Mouse (Mus musculus) MEL-GATA-1-ER (cell line): Measurements from ENCODE around the gene Cdc6.
"Not testable (repeated sequence)": the region's sequence is repeated elsewhere in the genome, so short reads cannot be mapped to it uniquely, and the experiment has no call there.

Experiments
- DNase-seq: peaks from one replicate; pipeline ENCODE4 v3.0.0-alpha.2; 2012; ENCODE audit warnings: low read depth; ENCODE audit errors: extremely low read depth

Cdc6 gene

DNA sequence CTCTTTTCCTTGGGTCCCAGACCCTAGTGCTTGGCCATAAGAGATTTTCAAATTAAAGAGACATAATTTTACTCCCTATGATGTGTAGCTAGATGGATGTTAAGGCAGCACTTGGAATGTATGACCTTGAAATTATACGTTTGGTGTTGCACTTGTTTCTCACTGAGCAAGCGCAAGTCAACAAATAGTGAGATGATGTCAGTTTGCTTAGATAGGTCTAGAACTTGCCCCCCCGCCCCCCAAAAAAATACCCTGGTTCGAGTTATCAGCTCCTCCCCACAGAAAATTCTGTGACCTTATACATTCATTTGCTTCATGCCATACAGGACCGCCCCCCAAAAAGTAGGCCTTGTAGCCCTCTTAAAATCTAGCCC, 551 bp upstream of the Cdc6 start:
- no peak for DNase-seq

- peak; percentile 42 for DNase-seq
Observed at GRCm38 (mm10) chr11:98909654-98910053, 2.1 kb downstream of the Cdc6 start.

DNA sequence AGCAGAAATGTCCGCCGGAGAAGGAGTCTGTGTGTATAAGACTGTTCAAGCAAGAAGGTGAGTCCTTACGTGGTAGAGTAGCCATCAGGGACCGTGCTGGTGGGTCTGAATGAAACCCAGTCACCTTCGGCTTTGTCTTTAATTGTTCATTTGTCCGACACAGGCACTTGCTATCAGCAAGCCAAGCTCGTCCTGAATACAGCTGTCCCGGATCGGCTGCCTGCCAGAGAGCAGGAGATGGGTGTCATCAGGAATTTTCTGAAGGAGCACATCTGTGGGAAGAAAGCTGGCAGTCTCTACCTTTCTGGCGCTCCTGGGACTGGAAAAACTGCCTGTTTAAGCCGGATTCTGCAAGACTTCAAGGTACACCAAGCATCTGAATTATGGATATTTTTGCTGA, 2.8 kb downstream of the Cdc6 start:
- DNase-seq, result no peak

- peak; percentile 74 for DNase-seq
Observed at GRCm38 (mm10) chr11:98911498-98911897, 3.9 kb downstream of the Cdc6 start.

- no peak for DNase-seq
Observed at GRCm38 (mm10) chr11:98914196-98914595, 6.6 kb downstream of the Cdc6 start.

- not testable (repeated sequence) for DNase-seq
Observed at GRCm38 (mm10) chr11:98916376-98916775, 8.8 kb downstream of the Cdc6 start.

DNA sequence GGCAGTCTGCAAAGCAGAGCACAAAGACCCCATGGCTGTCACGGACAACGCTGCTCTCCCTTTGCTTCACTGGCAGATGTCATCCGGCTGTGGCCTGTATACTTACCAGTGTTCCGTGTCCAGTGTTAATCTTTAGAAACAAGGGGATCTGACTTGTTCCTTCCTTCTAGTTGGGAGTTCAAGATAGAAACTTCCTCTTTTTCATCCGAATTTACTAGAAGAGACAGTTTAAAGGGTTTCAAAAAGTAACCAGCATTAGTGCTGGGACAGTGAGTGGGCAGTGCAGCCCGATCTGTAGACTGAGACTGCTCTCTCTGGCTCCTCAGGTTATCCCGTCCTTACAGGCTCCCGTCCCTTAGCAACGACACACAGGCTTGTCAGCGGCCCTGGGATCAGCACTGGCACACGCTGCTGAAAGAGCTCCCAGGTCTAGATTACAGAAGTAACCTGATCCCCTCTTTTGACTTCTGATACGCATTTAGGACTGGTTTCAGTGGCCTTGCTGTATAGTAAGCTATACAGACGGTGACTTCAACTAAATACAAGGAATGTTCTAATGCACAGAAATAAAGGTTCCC, 9.9 kb downstream of the Cdc6 start:
- DNase-seq, result peak; percentile 64

GRCm38 (mm10) chr11:98918231-98918630, 10.6 kb downstream of the Cdc6 start:
- DNase-seq, result no peak

GRCm38 (mm10) chr11:98919009-98919408, 11.4 kb downstream of the Cdc6 start:
- no peak for DNase-seq

DNA sequence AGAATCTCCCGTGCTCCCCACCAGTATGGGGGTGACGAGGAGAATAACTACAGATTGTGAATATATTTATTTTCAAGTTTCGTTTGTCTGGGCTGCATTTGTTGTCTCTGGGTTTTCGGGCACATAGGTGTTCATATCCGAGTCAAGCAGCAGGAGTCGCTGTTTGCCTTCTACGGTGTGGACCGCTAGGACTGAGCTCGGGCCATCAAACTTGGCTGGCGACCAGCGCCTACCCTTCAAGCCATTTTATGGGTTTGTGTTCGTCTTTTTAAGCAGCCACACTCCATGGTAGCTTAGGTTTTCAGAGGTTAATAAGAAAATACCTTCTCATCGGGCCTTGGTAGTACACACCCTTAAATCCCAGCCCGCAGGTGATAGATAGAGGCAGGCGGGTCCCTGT, 14.2 kb downstream of the Cdc6 start:
- DNase-seq, result not testable (repeated sequence)

DNA sequence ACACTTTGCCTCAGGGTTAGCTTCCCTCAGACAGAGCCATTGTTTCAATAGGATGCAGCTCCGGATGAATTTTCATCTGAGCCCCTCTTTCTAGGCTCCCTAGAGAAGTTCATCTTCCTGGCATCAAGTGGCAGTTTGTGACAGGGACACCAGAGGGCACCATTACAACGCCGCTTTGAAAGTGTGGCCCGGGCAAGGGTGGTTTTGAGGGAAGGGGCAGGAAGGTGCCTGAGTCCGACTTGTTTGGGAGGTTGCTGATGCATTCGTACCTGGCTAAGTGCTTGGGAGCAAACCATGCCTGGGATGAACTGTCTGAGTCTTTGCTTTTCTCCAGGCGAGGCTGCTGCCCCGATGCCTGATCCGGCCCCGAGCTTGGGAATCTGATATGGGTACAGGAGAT, 14.7 kb downstream of the Cdc6 start:
- DNase-seq, result not testable (repeated sequence)

GRCm38 (mm10) chr11:98922851-98923711, 15.5 kb downstream of the Cdc6 start:
- DNase-seq, result not testable (repeated sequence)

- DNase-seq, result no peak
Observed at GRCm38 (mm10) chr11:98924633-98925175, 17.1 kb downstream of the Cdc6 start.

DNA sequence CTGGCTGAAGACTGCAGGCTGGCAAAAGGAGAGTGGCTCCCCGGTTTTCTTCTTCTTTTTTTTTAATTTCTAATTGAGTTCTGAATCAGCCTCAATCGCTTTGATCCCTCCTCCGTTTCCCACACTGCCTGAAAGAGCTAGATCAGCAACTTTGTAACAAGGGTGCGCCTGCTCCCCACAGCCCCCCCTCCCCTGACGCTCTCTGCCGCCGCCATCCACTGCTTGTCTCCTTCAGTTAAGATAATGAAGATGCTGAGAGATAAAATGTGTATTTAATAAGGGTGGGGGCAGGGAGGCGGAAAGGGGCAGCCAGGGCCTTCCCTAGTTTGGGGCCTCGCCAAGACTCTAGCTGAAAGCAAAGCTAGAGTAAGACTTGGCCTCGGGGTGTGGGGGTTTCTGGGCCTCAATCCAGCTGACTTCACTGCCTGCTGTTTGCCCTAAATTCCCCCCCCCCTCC, 17.7 kb downstream of the Cdc6 start:
- DNase-seq, result no peak

DNA sequence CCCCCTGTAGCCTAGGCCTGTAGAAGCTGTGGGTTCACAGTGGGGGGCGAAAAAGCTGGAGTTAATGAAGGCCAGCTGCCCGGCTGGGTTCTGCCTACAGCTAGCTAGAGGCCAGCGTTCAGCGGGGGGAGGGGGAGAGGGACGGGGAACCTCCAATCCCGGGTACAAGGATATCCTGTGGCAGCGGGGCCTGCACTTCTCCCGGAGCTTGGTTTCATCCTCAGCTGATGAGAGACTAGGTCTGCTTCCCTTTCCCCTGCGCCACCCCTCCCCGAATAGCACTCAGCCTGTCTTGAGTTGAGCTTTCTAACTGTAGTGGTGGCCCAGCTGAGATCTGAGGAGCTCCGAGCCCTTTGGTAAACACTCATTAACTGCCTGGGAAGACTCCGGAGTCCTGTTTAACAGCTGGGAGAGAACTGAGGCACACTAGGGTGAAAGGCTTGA, 18.3 kb downstream of the Cdc6 start:
- no peak for DNase-seq

- no peak for DNase-seq
Observed at GRCm38 (mm10) chr11:98926553-98926952, 19.0 kb downstream of the Cdc6 start.

GRCm38 (mm10) chr11:98927438-98928076, 20.0 kb downstream of the Cdc6 start, which contains the start of gene Rara:
Gene Rara, plus strand, starts transcription at chr11:98927818.
- DNase-seq, result no peak

DNA sequence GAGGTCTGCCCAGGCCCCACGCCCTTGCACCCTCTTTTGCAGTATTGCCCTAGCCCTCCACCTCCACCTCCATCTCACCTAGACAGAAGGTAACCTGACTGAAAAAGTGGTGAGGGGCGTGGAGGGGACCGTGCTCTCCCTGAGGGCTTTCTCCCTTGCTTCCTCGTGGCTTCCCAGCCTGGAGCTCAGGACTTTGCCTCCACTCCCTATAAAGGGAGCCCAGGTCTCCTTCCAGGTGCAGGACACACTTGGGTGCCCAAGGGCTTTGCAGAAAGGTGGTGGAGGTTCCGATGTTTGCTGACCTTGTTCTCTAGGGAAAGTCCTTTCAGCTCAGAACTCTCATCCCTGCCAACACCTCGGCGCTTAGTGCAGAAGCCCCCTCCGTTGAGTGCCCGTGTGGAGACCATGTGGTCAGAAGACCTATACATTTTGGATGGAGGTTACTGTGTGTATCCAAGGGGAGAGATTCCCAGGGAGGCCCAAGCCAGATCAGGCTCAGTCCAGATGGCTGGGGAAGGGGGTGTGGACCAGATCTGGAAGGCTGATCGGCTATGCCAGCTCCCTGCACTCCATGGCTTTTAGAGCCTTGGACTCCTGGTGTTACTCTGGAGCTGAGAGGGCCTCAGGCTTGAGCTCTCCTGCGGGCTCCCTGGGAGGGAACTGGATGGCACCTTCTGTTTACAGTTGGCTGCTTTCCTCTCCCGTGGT, 20.7 kb downstream of the Cdc6 start:
- DNase-seq, result no peak

DNA sequence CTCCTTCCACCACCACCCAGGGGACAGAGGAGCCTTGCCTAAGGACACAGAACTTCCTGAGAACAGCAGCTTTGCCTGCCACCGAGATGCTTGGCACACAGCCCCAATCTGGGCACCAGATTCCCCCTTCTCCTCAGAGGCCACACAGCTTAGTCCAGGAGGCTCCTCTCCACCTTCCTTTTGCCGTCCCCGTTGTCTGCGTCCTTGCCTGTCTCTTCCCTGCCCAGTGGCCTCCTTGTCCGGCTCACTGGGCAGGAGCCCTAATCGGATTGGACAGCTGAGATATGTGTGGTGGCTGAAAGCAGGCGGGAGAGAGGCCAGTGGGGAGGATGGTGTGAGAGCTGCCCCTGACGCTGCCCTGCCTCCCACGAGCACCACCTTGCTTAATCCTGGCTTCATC, 21.9 kb downstream of the Cdc6 start:
- DNase-seq, result no peak

GRCm38 (mm10) chr11:98930127-98930601, 22.6 kb downstream of the Cdc6 start:
- DNase-seq, result no peak
